Mouse (Mus musculus) hindbrain, embryonic 10.5 days (tissue): Measurements from ENCODE around the gene Mrpl37. TPM values are rescaled to one million over a fixed set of nuclear protein-coding genes. Genes with fewer than 3 reads are reported as not detected.

Experiments
- DNase-seq: peaks from one replicate; pipeline ENCODE4 v3.0.0-alpha.2; 2017; ENCODE audit warnings: low spot score
- H3K27ac ChIP-seq: fragments of 300-500 bp; sonication (generic); 2 replicates; pipeline ENCODE4 v1.5.1; 2016; ENCODE audit warnings: mild to moderate bottlenecking, moderate library complexity
- H3K27me3 ChIP-seq: fragments of 300-500 bp; sonication (generic); 2 replicates; pipeline ENCODE4 v1.6.1; 2016; ENCODE audit warnings: mild to moderate bottlenecking; ENCODE audit not compliant: poor library complexity, insufficient read depth, severe bottlenecking
- H3K36me3 ChIP-seq: fragments of 300-500 bp; sonication (generic); 2 replicates; pipeline ENCODE4 v1.6.1; 2016; ENCODE audit warnings: mild to moderate bottlenecking, moderate library complexity
- H3K4me1 ChIP-seq: fragments of 300-500 bp; sonication (generic); replicated peaks from 2 replicates; pipeline ENCODE4 v1.6.1; 2016; ENCODE audit warnings: mild to moderate bottlenecking
- H3K4me3 ChIP-seq: fragments of 300-500 bp; sonication (generic); 2 replicates; pipeline ENCODE4 v1.5.1; 2016; ENCODE audit warnings: mild to moderate bottlenecking, moderate library complexity
- H3K9me3 ChIP-seq: fragments of 300-500 bp; sonication (generic); 2 replicates; pipeline ENCODE4 v1.6.1; 2016; ENCODE audit warnings: mild to moderate bottlenecking, moderate library complexity
- WGBS: fragments of 180-500 bp; shearing (Covaris S2); methylation state at CpG from one replicate; pipeline ENCODE4 v1.1.7; 2016; 5-methylcytosine and 5-hydroxymethylcytosine counted together
- polyA plus RNA-seq: library from polyadenylated mRNA; unstranded; fragments of >200 nt; fragmentation: Nextera tagmentation; extraction: Ambion mirVana; gene quantifications from 2 replicates; pipeline ENCODE4 v1.2.1, GENCODE M21; 2016

Mrpl37 gene
- polyA plus RNA-seq, 1 experiment from 2014 or later: 121 TPM

GRCm38 (mm10) chr4:107026451-107026850 is 40.2 kb downstream of the Mrpl37 start:
- no peak overlapping the region for H3K4me3 ChIP-seq
- WGBS: 74% methylated on average over 8 of the region's 8 CpGs
- peaks cover 41% of the 10 kb centered on the region for H3K4me1 ChIP-seq
- no peak overlapping the region for H3K27ac ChIP-seq
- H3K27me3 ChIP-seq: no peaks in the 10 kb centered on the region
- peaks cover 87% of the 10 kb centered on the region for H3K36me3 ChIP-seq
- H3K9me3 ChIP-seq: no peaks in the 10 kb centered on the region
- no peak for DNase-seq

- Histone ChIP-seq H3K4me3 (no peak overlapping the region), H3K27me3 (no peaks in the 10 kb centered on the region), H3K4me1 (peaks cover 52% of the 10 kb centered on the region), H3K9me3 (no peaks in the 10 kb centered on the region), H3K36me3 (peaks cover 85% of the 10 kb centered on the region), H3K27ac (no peak overlapping the region)
- WGBS: 94% methylated on average over 5 of the region's 5 CpGs
- DNase-seq: no peak
Measured at GRCm38 (mm10) chr4:107025369-107025768, 41.3 kb downstream of the Mrpl37 start.

- Histone ChIP-seq H3K4me1 (peaks cover 57% of the 10 kb centered on the region), H3K36me3 (peaks cover 80% of the 10 kb centered on the region)
- WGBS: 82% methylated on average over 7 of the region's 7 CpGs
Measured at GRCm38 (mm10) chr4:107024899-107025298, 41.8 kb downstream of the Mrpl37 start.

GRCm38 (mm10) chr4:107021464-107021863 is 45.2 kb downstream of the Mrpl37 start:
- 84% methylated on average over 3 of the region's 3 CpGs for WGBS
- H3K4me1 ChIP-seq: peaks cover 91% of the 10 kb centered on the region
- H3K27ac ChIP-seq: peak overlapping the region; percentile 53; the same call in 1 of the 2 replicates
- DNase-seq: no peak
- no peak overlapping the region for H3K4me3 ChIP-seq
- peaks cover 50% of the 10 kb centered on the region for H3K36me3 ChIP-seq
- no peaks in the 10 kb centered on the region for H3K27me3 ChIP-seq
- H3K9me3 ChIP-seq: no peaks in the 10 kb centered on the region

More at GRCm38 (mm10) chr4:107024899-107025298, 41.8 kb downstream of the Mrpl37 start:
- Histone ChIP-seq H3K4me3 (no peak overlapping the region), H3K27ac (0 out of 2 replicates have a peak overlapping the region, but pooled peaks have one; percentile 18), H3K9me3 (no peaks in the 10 kb centered on the region), H3K27me3 (no peaks in the 10 kb centered on the region)
- no peak for DNase-seq

GRCm38 (mm10) chr4:107020287-107021000 is 46.2 kb downstream of the Mrpl37 start:
- Histone ChIP-seq H3K4me1 (peaks cover 93% of the 10 kb centered on the region), H3K36me3 (peaks cover 49% of the 10 kb centered on the region), H3K27me3 (no peaks in the 10 kb centered on the region), H3K9me3 (no peaks in the 10 kb centered on the region), H3K27ac (peak overlapping the region; percentile 51; the same call in 1 of the 2 replicates), H3K4me3 (no peak overlapping the region)
- no peak for DNase-seq
- 76% methylated on average over 5 of the region's 5 CpGs for WGBS

- Histone ChIP-seq H3K27me3 (no peaks in the 10 kb centered on the region), H3K9me3 (no peaks in the 10 kb centered on the region), H3K36me3 (peaks cover 44% of the 10 kb centered on the region), H3K27ac (peak overlapping the region; percentile 50; the same call in 1 of the 2 replicates), H3K4me3 (no peak overlapping the region), H3K4me1 (peaks cover 97% of the 10 kb centered on the region)
- no peak for DNase-seq
- WGBS: 73% methylated on average over 7 of the region's 7 CpGs
Measured at GRCm38 (mm10) chr4:107019027-107019426, 47.6 kb downstream of the Mrpl37 start.

GRCm38 (mm10) chr4:107018521-107018920 is 48.1 kb downstream of the Mrpl37 start:
- Histone ChIP-seq H3K4me3 (no peak overlapping the region), H3K27me3 (no peaks in the 10 kb centered on the region), H3K4me1 (peaks cover 99% of the 10 kb centered on the region), H3K9me3 (no peaks in the 10 kb centered on the region), H3K27ac (peak overlapping the region; percentile 50; the same call in 1 of the 2 replicates), H3K36me3 (peaks cover 47% of the 10 kb centered on the region)
- no peak for DNase-seq
- 78% methylated on average over 3 of the region's 3 CpGs for WGBS

GRCm38 (mm10) chr4:107017257-107017656 is 49.4 kb downstream of the Mrpl37 start:
- DNase-seq: no peak
- Histone ChIP-seq H3K27ac (0 out of 2 replicates have a peak overlapping the region, but pooled peaks have one; percentile 12), H3K36me3 (peaks cover 49% of the 10 kb centered on the region), H3K27me3 (no peaks in the 10 kb centered on the region), H3K4me3 (no peak overlapping the region), H3K4me1 (peaks cover 97% of the 10 kb centered on the region), H3K9me3 (no peaks in the 10 kb centered on the region)

- peak; percentile 56 for DNase-seq
- WGBS: 38% methylated on average over 13 of the region's 13 CpGs
Measured at GRCm38 (mm10) chr4:107015971-107016511, 50.6 kb downstream of the Mrpl37 start.

GRCm38 (mm10) chr4:107013817-107014260 is 52.8 kb downstream of the Mrpl37 start:
- H3K4me1 ChIP-seq: peaks cover 76% of the 10 kb centered on the region

More at GRCm38 (mm10) chr4:107015971-107016511, 50.6 kb downstream of the Mrpl37 start:
- peak overlapping the region; percentile 74 for H3K27ac ChIP-seq
- no peaks in the 10 kb centered on the region for H3K9me3 ChIP-seq
- H3K4me1 ChIP-seq: peaks cover 95% of the 10 kb centered on the region
- no peaks in the 10 kb centered on the region for H3K27me3 ChIP-seq
- H3K36me3 ChIP-seq: peaks cover 48% of the 10 kb centered on the region
- peak overlapping the region; percentile 3; the same call in 1 of the 2 replicates for H3K4me3 ChIP-seq

GRCm38 (mm10) chr4:107013119-107013816 is 53.4 kb downstream of the Mrpl37 start:
- WGBS: 84% methylated on average over 6 of the region's 6 CpGs
- no peak overlapping the region for H3K27ac ChIP-seq
- H3K9me3 ChIP-seq: no peaks in the 10 kb centered on the region
- peaks cover 70% of the 10 kb centered on the region for H3K4me1 ChIP-seq
- peaks cover 65% of the 10 kb centered on the region for H3K36me3 ChIP-seq
- no peak for DNase-seq
- no peak overlapping the region for H3K4me3 ChIP-seq
- no peaks in the 10 kb centered on the region for H3K27me3 ChIP-seq

More at GRCm38 (mm10) chr4:107013817-107014260, 52.8 kb downstream of the Mrpl37 start:
- Histone ChIP-seq H3K4me3 (no peak overlapping the region), H3K9me3 (no peaks in the 10 kb centered on the region), H3K27ac (no peak overlapping the region), H3K36me3 (peaks cover 64% of the 10 kb centered on the region), H3K27me3 (no peaks in the 10 kb centered on the region)
- DNase-seq: no peak
- WGBS: 84% methylated on average over 9 of the region's 9 CpGs

- Histone ChIP-seq H3K27me3 (no peaks in the 10 kb centered on the region), H3K4me1 (peaks cover 63% of the 10 kb centered on the region), H3K4me3 (no peak overlapping the region), H3K27ac (no peak overlapping the region), H3K36me3 (peaks cover 67% of the 10 kb centered on the region), H3K9me3 (no peaks in the 10 kb centered on the region)
- DNase-seq: no peak
- 93% methylated on average over 3 of the region's 3 CpGs for WGBS
Measured at GRCm38 (mm10) chr4:107012574-107012973, 54.1 kb downstream of the Mrpl37 start.
